Mouse (Mus musculus) E14TG2a.4 (cell line): ENCODE results near the gene Ocln.

Experiments
- CTCF ChIP-seq: conservative IDR thresholded peaks from 2 replicates; pipeline ENCODE4 v1.5.1; 2014; ENCODE audit warnings: low read length
- NANOG ChIP-seq: IDR thresholded peaks from 2 replicates; pipeline ENCODE4 v1.6.1; 2014; ENCODE audit warnings: borderline replicate concordance, low read length, mixed read lengths
- POU5F1 ChIP-seq: IDR thresholded peaks from 2 replicates; pipeline ENCODE4 v1.6.1; 2014; ENCODE audit warnings: low read length, borderline replicate concordance

GRCm38 (mm10) chr13:100552369-100553041 lies at the start of gene Ocln:
- TF ChIP-seq CTCF (no peak), POU5F1 (no peak), NANOG (no peak)
